Mouse (Mus musculus): Measurements from ENCODE around the gene Zfand3. TPM values are rescaled to one million over a fixed set of nuclear protein-coding genes. Genes with fewer than 3 reads are reported as not detected.
A peak's percentile ranks its signal among the peaks of the same experiment; 100 is the strongest.

Zfand3 gene
- polyA plus RNA-seq, 1 experiment: 58.6 TPM

DNA sequence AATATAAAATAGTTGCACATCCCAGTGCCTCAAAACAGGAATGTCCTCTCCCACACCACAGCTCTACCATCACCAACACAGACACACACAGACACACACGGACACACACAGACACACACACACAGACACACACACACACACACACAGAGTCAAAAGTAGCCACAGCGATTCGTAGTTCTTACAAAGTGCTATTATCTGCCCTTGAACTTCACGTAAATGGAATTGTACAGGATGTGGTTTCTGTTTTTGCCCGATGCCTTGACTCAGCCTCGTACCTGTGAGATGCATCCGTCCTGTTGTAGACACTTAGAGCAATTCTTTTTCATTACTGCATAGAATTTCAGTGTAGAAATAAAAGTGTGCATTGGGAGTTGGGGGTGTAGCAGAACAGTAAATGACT, 31.3 kb upstream of the Zfand3 start:
- no peak overlapping the region for H3K27ac ChIP-seq (ENCODE audit: insufficient read depth, low read depth, low read length)
- TF ChIP-seq POLR2A (IDR thresholded peaks at IDR 0.05; ENCODE audit: low read depth, low read length) (no peak), CTCF (IDR thresholded peaks at IDR 0.05; ENCODE audit: extremely low read depth, insufficient read length, insufficient replicate concordance, low read depth, low read length) (no peak)
- H3K4me1 ChIP-seq (ENCODE audit: control insufficient read depth, insufficient read depth, insufficient read length, low read length): no peaks in the 10 kb centered on the region
- no peaks in the 10 kb centered on the region for H3K27me3 ChIP-seq (ENCODE audit: control insufficient read depth, insufficient read depth, low read length)
- 86% methylated on average over 7 of the region's 7 CpGs for WGBS
- no peak overlapping the region for H3K4me3 ChIP-seq (ENCODE audit: low read depth, low read length)
- H3K36me3 ChIP-seq (ENCODE audit: control insufficient read depth, insufficient read depth, low read length): no peaks in the 10 kb centered on the region

- 3% methylated on average over 8 of the region's 8 CpGs for WGBS
- peak; percentile 93 for TF ChIP-seq CTCF (IDR thresholded peaks at IDR 0.05; ENCODE audit: extremely low read depth, insufficient read length, insufficient replicate concordance, low read depth, low read length)
- no peak; the same call in 1 of the 2 replicates for TF ChIP-seq POLR2A (IDR thresholded peaks at IDR 0.05; ENCODE audit: low read depth, low read length)
- no peaks in the 10 kb centered on the region for H3K27me3 ChIP-seq (ENCODE audit: control insufficient read depth, insufficient read depth, low read length)
- no peak overlapping the region for H3K4me3 ChIP-seq (ENCODE audit: low read depth, low read length)
- no peaks in the 10 kb centered on the region for H3K36me3 ChIP-seq (ENCODE audit: control insufficient read depth, insufficient read depth, low read length)
- peaks cover 13% of the 10 kb centered on the region for H3K4me1 ChIP-seq (ENCODE audit: control insufficient read depth, insufficient read depth, insufficient read length, low read length)
- no peak overlapping the region for H3K27ac ChIP-seq (ENCODE audit: insufficient read depth, low read depth, low read length)
Measured at GRCm38 (mm10) chr17:29975731-29976130, 28.8 kb upstream of the Zfand3 start.

DNA sequence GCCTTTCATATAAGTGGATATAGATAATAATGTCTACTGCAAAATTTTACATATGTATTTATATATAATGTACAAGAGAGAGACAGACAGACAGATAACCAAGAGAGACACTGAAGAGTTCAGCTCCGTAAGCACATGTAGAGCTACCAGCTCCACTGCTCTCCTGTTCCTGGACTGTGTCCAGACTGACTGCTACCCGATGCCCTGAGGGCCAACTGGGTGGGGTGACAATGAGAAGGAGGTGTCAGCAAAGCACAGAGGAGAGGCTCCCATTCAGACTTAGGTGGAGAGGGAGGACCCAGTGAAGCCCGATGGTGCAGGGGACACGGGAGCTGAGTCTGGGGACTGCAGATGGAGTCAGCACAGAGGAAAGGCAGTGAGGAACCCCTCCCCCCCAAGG, 25.5 kb upstream of the Zfand3 start:
- Histone ChIP-seq H3K4me1 (ENCODE audit: control insufficient read depth, insufficient read depth, insufficient read length, low read length) (peaks cover 13% of the 10 kb centered on the region), H3K36me3 (ENCODE audit: control insufficient read depth, insufficient read depth, low read length) (no peaks in the 10 kb centered on the region), H3K27ac (ENCODE audit: insufficient read depth, low read depth, low read length) (no peak overlapping the region), H3K27me3 (ENCODE audit: control insufficient read depth, insufficient read depth, low read length) (no peaks in the 10 kb centered on the region), H3K4me3 (ENCODE audit: low read depth, low read length) (no peak overlapping the region)
- WGBS: 39% methylated on average over 4 of the region's 4 CpGs
- TF ChIP-seq CTCF (IDR thresholded peaks at IDR 0.05; ENCODE audit: extremely low read depth, insufficient read length, insufficient replicate concordance, low read depth, low read length) (no peak), POLR2A (IDR thresholded peaks at IDR 0.05; ENCODE audit: low read depth, low read length) (no peak; the same call in 1 of the 2 replicates)

- Histone ChIP-seq H3K36me3 (ENCODE audit: control insufficient read depth, insufficient read depth, low read length) (no peaks in the 10 kb centered on the region), H3K4me1 (ENCODE audit: control insufficient read depth, insufficient read depth, insufficient read length, low read length) (peaks cover 13% of the 10 kb centered on the region), H3K27me3 (ENCODE audit: control insufficient read depth, insufficient read depth, low read length) (no peaks in the 10 kb centered on the region), H3K4me3 (ENCODE audit: low read depth, low read length) (no peak overlapping the region), H3K27ac (ENCODE audit: insufficient read depth, low read depth, low read length) (no peak overlapping the region)
- TF ChIP-seq POLR2A (IDR thresholded peaks at IDR 0.05; ENCODE audit: low read depth, low read length) (no peak), CTCF (IDR thresholded peaks at IDR 0.05; ENCODE audit: extremely low read depth, insufficient read length, insufficient replicate concordance, low read depth, low read length) (no peak)
- WGBS: 14% methylated on average over 7 of the region's 7 CpGs
Measured at GRCm38 (mm10) chr17:29979841-29980240, 24.7 kb upstream of the Zfand3 start.

- WGBS: 82% methylated on average over 8 of the region's 8 CpGs
- no peaks in the 10 kb centered on the region for H3K27me3 ChIP-seq (ENCODE audit: control insufficient read depth, insufficient read depth, low read length)
- no peak overlapping the region for H3K27ac ChIP-seq (ENCODE audit: insufficient read depth, low read depth, low read length)
- H3K4me3 ChIP-seq (ENCODE audit: low read depth, low read length): no peak overlapping the region
- TF ChIP-seq CTCF (IDR thresholded peaks at IDR 0.05; ENCODE audit: extremely low read depth, insufficient read length, insufficient replicate concordance, low read depth, low read length) (no peak), POLR2A (IDR thresholded peaks at IDR 0.05; ENCODE audit: low read depth, low read length) (no peak)
- H3K36me3 ChIP-seq (ENCODE audit: control insufficient read depth, insufficient read depth, low read length): no peaks in the 10 kb centered on the region
- peaks cover 13% of the 10 kb centered on the region for H3K4me1 ChIP-seq (ENCODE audit: control insufficient read depth, insufficient read depth, insufficient read length, low read length)
Measured at GRCm38 (mm10) chr17:29981568-29981967, 23.0 kb upstream of the Zfand3 start.

DNA sequence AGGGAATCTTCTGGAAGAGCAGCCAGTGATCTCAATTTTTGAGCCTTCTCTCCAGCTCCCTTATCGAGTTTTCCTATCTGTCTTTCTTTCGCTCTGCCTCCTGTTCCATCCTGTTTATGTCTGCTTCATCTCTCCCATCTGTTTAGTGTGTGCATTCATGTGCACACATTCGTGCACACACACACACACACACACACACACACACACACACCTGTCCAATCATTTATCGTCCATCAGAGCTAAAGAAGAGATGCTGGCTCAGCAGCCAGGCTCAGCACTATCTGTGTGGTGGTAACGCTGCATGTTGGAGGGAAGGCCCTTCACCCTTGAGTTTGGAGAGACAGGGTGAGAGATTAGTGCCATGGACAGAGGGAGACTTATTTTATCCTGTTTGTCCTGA, 21.3 kb upstream of the Zfand3 start:
- Histone ChIP-seq H3K27me3 (ENCODE audit: control insufficient read depth, insufficient read depth, low read length) (no peaks in the 10 kb centered on the region), H3K4me1 (ENCODE audit: control insufficient read depth, insufficient read depth, insufficient read length, low read length) (peaks cover 13% of the 10 kb centered on the region), H3K27ac (ENCODE audit: insufficient read depth, low read depth, low read length) (no peak overlapping the region), H3K4me3 (ENCODE audit: low read depth, low read length) (no peak overlapping the region), H3K36me3 (ENCODE audit: control insufficient read depth, insufficient read depth, low read length) (no peaks in the 10 kb centered on the region)
- TF ChIP-seq POLR2A (IDR thresholded peaks at IDR 0.05; ENCODE audit: low read depth, low read length) (no peak), CTCF (IDR thresholded peaks at IDR 0.05; ENCODE audit: extremely low read depth, insufficient read length, insufficient replicate concordance, low read depth, low read length) (no peak)
- 84% methylated on average over 5 of the region's 5 CpGs for WGBS

DNA sequence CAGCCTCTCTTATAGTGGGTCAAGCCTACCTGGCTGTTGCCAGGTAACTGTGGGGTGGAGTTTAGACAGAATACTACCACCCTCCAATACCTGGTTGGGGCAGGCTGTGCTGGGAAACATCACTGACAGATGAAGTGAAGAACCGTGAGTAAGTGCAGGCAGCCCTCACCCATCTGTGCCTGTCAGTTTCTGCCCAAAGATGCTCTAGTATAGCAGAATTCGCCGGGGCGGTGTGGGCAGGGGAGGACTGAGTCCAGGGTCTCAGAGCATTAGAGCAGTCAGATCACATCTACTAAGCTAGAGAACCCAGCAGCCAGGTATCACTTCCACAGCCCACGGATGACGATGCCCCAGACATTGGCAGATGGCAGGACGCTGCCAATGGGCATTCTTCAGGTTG, 19.6 kb upstream of the Zfand3 start:
- WGBS: 79% methylated on average over 7 of the region's 7 CpGs
- H3K4me3 ChIP-seq (ENCODE audit: low read depth, low read length): no peak overlapping the region
- H3K27ac ChIP-seq (ENCODE audit: insufficient read depth, low read depth, low read length): no peak overlapping the region
- no peaks in the 10 kb centered on the region for H3K36me3 ChIP-seq (ENCODE audit: control insufficient read depth, insufficient read depth, low read length)
- H3K27me3 ChIP-seq (ENCODE audit: control insufficient read depth, insufficient read depth, low read length): no peaks in the 10 kb centered on the region
- TF ChIP-seq CTCF (IDR thresholded peaks at IDR 0.05; ENCODE audit: extremely low read depth, insufficient read length, insufficient replicate concordance, low read depth, low read length): no peak
- H3K4me1 ChIP-seq (ENCODE audit: control insufficient read depth, insufficient read depth, insufficient read length, low read length): peaks cover 4% of the 10 kb centered on the region; the same call in 1 of the 2 replicates

- Histone ChIP-seq H3K27me3 (ENCODE audit: control insufficient read depth, insufficient read depth, low read length) (no peaks in the 10 kb centered on the region), H3K36me3 (ENCODE audit: control insufficient read depth, insufficient read depth, low read length) (no peaks in the 10 kb centered on the region), H3K4me1 (ENCODE audit: control insufficient read depth, insufficient read depth, insufficient read length, low read length) (no peaks in the 10 kb centered on the region), H3K27ac (ENCODE audit: insufficient read depth, low read depth, low read length) (no peak overlapping the region), H3K4me3 (ENCODE audit: low read depth, low read length) (no peak overlapping the region)
- TF ChIP-seq CTCF (IDR thresholded peaks at IDR 0.05; ENCODE audit: extremely low read depth, insufficient read length, insufficient replicate concordance, low read depth, low read length) (no peak), POLR2A (IDR thresholded peaks at IDR 0.05; ENCODE audit: low read depth, low read length) (no peak)
- WGBS: 36% methylated on average over 3 of the region's 3 CpGs
Measured at GRCm38 (mm10) chr17:29985534-29985933, 19.0 kb upstream of the Zfand3 start.

Measured in small intestine, adult 2 months (tissue).